Mouse (Mus musculus) erythroblast, embryonic 14.5 days (primary cell): ENCODE results near the gene Ptges3l.

ENCODE experiments used
- GATA1 ChIP-seq: IDR thresholded peaks from 2 replicates; pipeline ENCODE4 v1.6.1; 2012; ENCODE audit warnings: low read length, inconsistent platforms, mixed read lengths
- TAL1 ChIP-seq: IDR thresholded peaks from 3 replicates; pipeline ENCODE4 v1.6.1; 2012; ENCODE audit warnings: low read length, inconsistent platforms, mixed read lengths

- TF ChIP-seq GATA1 (no peak), TAL1 (no peak)
Observed at GRCm38 (mm10) chr11:101471926-101472325, 46.8 kb upstream of the Ptges3l start.
